Mouse (Mus musculus) urinary bladder, postnatal 36 days (tissue): Measurements from ENCODE around the gene Aip.
"Not testable (repeated sequence)": the region's sequence is repeated elsewhere in the genome, so short reads cannot be mapped to it uniquely, and the experiment has no call there.

Experiments
- DNase-seq, 2 experiments: peaks; one replicate each; pipeline ENCODE4 v3.0.0; 2022; ENCODE audit warnings: low spot score in 2 of 2, mixed read lengths in 1 of 2

Gene Aip

DNA sequence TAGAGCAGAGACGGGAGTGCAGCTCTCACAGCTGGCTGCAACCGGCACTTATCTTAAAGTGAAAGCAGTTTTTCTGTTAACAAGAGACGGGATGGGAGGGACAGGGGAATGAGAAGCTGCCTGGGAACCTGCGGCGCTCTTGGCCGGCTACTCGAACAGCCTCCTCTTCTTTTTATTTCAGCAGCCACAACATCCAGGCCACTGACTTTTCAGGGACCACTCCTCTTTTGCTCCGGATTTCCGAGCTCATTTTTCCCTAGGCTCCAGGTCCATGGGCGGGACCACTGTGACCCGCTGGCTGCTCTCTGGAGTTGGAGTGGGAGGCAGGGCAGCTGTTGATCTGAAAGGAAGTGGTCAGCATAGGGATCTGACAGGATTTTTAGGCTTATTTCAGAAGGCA is 61.2 kb downstream of the Aip start:
- not testable (repeated sequence) for DNase-seq
